Mouse (Mus musculus) right cerebral cortex, postnatal 36 days (tissue): ENCODE data around the gene Marveld3.

Experiments
- DNase-seq, 2 experiments: peaks; one replicate each; pipeline ENCODE4 v3.0.0; 2022; ENCODE audit warnings: low spot score in 2 of 2, mixed read lengths in 1 of 2

Gene Marveld3

GRCm38 (mm10) chr8:109964106-109964505, 2.1 kb upstream of the Marveld3 start:
- no peak for DNase-seq

DNA sequence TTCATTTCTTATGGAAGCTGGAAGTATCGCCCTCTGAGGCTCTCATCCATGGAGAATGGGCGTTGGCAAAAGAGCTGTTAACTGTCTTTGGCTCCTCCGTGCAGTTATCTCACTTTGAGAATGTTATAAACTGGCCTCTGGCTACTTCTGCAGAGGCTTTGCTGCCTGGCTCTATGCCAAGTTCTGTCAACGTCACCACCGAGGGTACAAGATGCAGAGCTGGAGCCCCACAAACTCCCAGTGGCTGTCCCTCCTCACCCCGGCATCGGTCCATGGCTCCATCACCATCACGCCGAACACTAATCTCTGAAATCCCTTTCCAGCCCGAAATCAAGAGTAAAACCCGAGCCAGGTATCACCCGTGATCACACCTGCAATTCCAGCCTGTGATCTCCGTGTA, 1.4 kb upstream of the Marveld3 start:
- DNase-seq: no peak

GRCm38 (mm10) chr8:109962896-109963295, 893 bp upstream of the Marveld3 start:
- no peak for DNase-seq

DNA sequence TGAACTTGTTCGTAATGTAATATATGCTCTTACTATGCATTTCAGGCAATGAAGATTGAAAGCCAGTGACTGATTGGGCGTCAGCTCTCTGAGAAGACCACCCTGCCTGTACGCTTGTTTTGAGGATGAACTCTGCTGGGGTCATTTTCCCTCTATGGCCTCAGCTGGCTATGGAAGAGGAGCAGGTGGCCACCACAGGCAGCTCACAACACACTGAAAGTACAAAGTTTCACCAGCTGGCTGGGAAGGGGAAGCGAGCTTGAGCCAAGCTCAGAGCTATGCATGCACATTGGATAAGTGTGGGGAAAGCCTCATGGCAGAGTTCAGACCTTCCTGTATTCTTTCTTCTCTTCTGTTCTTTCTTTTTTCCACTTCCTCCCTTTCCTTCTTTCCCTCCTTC, 2.9 kb downstream of the Marveld3 start:
- DNase-seq: no peak

- DNase-seq: no peak
These were observed 3.9 kb downstream of the Marveld3 start for GRCm38 (mm10) chr8:109958036-109958655.

DNA sequence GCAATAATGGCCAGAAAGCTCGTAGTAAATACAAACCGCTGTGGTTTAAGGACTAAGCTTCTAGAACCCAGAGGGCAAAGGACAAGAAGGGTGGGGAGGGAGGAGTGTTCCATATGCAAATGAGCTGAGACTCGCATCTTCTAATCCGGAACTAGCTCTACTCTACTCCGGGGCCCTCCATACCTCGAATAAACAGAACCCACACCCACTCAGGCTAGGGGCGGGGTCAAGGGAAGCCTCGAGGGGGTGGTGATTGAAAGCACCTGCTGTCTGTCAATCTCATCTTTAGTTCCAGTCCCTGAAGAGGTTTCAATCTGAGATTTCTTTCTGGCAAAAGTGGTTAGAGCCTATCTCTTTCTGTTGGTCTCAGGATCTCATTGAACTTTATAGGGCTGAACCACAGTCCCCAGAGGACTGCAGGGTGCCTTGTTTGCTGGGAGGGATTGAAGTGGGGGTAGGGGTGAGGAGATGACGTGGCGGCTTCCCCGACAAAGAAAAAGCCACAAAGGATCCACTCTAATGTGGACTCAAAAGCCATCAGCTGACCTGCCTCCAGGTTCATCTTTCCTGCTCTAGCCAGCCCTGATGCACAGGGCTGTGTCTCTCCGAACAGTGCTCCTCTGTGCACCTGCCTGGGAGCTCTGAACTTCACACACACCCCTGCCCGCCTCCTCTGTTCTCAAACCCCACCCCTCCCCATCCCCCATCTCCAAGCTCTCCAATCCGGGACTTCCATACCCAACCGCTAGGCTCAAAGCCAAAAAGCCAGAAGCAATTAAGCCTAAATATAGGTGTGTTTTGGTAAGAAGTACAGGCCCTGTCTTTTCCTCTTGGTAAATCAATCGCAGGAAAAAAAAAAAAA, 4.6 kb downstream of the Marveld3 start:
- DNase-seq: no peak

- DNase-seq: peak; percentile 39 to 48
These were observed 7.5 kb downstream of the Marveld3 start for GRCm38 (mm10) chr8:109954486-109954948.

DNA sequence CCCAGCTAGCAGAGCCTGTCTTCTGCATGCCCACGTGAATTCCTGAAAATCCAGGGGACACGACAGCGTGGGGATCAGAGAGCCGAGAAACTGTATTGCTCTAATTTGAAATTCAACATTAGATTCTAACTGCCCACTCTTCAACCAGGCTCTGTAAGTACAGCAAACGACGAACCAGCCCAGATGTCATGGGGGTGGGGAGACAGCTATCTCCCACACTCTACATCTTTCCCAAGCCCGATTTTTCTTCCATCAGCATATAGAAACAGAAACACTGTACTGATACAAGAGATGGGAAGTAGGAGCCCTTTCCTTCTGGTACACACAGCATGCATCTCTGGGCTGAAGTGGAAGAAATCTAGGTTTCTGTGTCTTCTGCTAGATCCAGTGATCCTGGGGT, 9.8 kb downstream of the Marveld3 start:
- peak; percentile 64 to 74 for DNase-seq

DNA sequence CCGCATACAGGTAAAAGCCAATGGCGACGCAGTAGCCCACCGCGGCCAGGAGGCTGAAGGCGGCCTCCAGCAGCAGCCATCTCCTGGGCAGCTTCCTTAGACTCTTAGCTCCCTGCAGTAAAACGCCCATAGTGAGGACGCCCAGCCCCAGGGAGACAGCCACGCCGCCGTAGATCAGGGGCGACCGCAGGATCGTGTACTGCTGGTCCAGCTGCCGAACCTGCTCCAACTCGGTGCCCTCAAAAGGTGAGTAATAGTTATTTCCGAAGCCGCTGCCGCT, 13.8 kb downstream of the Marveld3 start:
- DNase-seq: no peak

- DNase-seq: peak; percentile 37 to 47
These were observed 14.3 kb downstream of the Marveld3 start for GRCm38 (mm10) chr8:109947447-109948284.

DNA sequence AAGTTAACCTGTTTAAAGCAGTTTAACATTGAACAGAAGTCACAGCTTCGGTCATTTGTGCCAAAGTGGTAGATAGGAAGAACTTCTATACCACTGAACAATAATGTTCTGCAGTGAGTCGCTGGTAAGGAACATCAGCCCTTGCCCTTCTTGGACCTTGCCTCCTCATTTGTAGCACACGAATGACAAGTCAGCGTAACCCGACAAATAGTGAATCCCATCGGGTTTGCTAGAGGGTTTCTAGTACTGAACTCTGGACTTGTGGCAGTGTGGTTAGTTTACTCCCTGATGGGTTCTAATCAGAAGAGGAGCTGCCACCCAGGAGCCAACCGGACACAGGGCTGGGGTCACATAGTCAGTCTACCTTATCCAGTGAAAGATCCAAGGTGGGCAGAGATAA, 15.7 kb downstream of the Marveld3 start:
- DNase-seq: no peak

DNA sequence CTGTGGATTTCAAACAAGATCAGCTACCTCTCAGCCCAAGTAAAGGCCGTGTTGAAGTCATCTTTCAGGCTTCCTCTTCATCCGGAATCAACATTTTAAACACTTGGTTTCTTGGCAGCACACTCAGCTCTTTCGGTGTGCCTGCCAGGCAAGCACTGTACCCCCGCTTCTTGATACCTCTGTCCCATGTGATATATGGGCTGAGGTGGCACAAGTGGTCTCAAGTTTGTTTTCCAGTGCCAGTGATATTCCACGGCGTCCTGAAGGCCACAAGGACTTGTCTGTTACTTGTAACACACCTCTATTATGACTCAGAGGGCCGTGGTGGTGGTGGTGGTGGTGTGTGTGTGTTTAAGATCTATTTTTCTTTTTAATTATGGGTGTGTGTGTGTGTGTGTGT, 16.3 kb downstream of the Marveld3 start:
- no peak for DNase-seq

DNA sequence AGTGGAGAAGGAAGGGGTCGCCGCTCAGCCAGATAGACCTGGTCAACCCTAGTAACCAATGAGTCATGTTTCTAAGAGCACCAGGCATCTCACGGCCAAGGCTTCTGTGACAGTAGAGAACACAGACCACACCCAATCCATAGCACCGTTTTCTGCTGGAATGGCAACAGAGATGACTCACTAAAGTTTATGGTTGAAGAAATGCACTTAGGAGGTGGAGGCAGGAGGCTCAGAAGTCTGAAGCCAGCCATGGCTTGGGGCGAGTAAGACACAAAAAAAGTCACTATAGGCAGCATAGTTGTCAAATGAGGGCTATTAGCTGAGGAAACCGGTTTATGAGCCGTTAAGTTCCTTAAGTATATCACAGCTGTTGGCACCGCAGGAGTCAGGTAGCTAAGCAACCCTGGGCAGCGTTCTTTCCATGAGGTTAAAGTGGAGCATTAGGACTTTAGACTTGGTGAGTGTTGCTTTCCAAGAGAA, 16.8 kb downstream of the Marveld3 start:
- no peak for DNase-seq

GRCm38 (mm10) chr8:109941606-109942360, 20.2 kb downstream of the Marveld3 start:
- no peak for DNase-seq

DNA sequence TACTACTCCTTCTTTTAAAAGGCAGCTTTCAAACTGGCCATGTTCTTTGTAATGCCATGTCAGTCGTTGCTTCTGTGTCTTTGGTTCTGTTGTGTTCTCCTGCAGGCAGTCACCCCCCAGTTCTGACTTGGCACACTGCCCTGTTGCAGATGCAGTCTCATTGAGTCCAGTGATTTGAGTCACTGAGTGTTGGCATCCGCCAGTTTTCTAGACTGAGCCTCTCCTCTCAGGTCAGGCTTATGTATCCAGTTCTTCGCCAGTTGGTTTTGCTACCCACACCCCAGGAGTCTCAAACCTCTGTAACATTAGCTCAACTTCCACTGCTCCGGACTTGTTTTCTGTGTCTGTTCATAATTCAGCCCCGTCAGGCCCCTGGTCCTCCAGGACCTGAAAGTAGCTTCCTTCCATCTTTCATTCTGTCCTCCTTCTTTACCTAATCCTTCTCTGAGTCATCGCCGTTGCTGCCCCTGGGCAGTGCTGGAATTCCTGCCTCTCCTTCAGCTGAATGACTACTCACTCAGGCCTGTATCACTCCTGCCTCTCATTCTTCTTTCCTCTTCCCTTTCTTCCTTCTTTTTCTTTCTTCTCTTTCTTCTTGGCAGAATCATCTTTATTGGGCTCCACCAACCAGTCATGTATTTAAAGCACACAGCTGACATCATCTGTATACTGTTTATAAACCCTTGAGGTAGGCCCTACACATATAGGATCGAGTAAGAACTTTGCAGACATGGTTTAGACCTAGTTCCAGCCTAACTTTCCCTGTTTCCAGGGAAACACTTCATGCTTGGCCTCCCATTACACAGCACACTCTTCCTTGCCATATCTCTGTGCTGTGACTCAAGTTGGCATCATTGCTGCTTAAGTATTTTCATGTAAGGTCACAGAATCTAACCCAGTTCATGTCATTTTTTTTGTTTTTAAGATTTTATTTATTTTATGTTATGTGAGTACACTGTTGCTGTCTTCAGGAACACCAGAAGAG, 41.3 kb downstream of the Marveld3 start:
- no peak for DNase-seq

- DNase-seq: peak in 1 of 2 experiments; percentile 28
These were observed 44.7 kb downstream of the Marveld3 start for GRCm38 (mm10) chr8:109917277-109917676.

- DNase-seq: no peak
These were observed 54.6 kb downstream of the Marveld3 start for GRCm38 (mm10) chr8:109907376-109907775.

DNA sequence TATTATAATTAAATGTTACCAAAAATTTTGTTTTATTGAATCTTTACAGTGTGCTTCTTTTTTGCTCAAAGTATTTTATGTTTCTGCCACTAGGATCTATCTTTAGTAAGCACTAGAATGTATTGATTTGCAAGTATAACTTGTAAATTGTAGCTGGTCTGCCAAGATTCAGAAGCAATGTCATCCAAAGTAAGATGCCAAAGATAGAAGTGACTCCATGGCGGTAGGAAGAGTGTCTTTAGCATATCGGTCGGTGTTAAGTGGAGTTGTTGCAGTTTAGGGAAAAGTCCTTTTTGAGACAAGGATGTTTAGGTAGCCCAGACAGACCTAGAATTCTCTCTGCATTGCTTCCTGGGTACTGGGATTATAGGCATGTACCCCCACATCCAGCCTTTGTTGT, 55.1 kb downstream of the Marveld3 start:
- no peak for DNase-seq

DNA sequence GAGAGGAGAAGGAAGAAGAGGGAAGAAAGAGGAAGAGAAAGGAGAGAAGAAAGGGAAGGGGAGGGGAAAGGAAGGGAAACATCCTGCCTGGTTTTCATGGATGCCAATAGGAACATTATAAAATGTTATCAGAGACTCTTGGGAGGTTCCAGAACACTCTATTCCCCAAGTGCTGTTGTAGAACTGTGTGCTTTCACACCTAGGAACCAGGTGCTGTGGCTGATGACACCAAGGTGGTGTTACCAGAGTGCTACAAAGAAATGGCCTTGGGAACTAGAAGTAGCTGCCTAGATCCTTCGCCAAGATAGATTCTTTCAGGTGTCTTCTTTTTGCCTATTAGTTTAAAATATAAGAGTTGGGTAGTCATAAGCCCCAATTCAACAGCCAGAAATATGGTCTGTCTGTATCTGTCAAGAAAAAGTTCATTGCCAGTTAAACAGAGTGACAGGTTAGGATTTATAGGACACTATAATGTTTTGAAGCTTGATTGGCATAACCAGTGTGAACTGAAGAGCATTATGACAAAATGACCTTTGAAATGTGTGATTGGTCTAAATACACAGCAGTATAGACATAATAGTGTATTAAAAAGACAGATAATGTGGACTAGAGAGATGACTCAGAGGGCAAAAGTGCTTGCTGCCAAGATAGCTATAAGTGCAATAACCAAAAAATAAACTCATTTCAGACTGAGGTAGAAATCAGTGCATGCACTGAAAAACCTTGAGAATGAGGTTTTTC, 56.9 kb downstream of the Marveld3 start:
- DNase-seq: no peak
